Mouse (Mus musculus) stomach, postnatal 0 days (tissue): ENCODE data around the gene Stk33. TPM values are rescaled to one million over a fixed set of nuclear protein-coding genes. Genes with fewer than 3 reads are reported as not detected.

Experiments used
- ATAC-seq: fragments of 200-750 bp; cut with Nextera tagmentation; 2 replicates; pipeline ENCODE4 v1.8.0; 2017; ENCODE audit not compliant: low FRiP score, low TSS enrichment
- DNase-seq: peaks from one replicate; pipeline ENCODE4 v3.0.0-alpha.2; 2016; ENCODE audit warnings: low spot score
- H3K27ac ChIP-seq: fragments of 300-500 bp; sonication (generic); replicated peaks from 2 replicates; pipeline ENCODE4 v1.5.1; 2014; ENCODE audit warnings: mild to moderate bottlenecking, control low read depth
- H3K27me3 ChIP-seq: fragments of 300-500 bp; sonication (generic); 2 replicates; pipeline ENCODE4 v1.6.1; 2014; ENCODE audit warnings: low read length; ENCODE audit not compliant: control insufficient read depth, insufficient read depth
- H3K36me3 ChIP-seq: fragments of 300-500 bp; sonication (generic); 2 replicates; pipeline ENCODE4 v1.6.1; 2014; ENCODE audit warnings: low read length, mixed read lengths; ENCODE audit not compliant: control insufficient read depth, insufficient read depth
- H3K4me1 ChIP-seq: fragments of 300-500 bp; sonication (generic); replicated peaks from 2 replicates; pipeline ENCODE4 v1.6.1; 2014; ENCODE audit warnings: antibody characterized with exemption; ENCODE audit not compliant: control insufficient read depth, insufficient read depth
- H3K4me2 ChIP-seq: fragments of 300-500 bp; sonication (generic); replicated peaks from 2 replicates; pipeline ENCODE4 v1.6.1; 2014; ENCODE audit warnings: low read depth, mild to moderate bottlenecking, control low read depth, moderate library complexity
- H3K4me3 ChIP-seq: fragments of 300-500 bp; sonication (generic); 2 replicates; pipeline ENCODE4 v1.5.1; 2014; ENCODE audit warnings: low read depth, low read length, control low read depth
- H3K9ac ChIP-seq: fragments of 300-500 bp; sonication (generic); 2 replicates; pipeline ENCODE4 v1.6.1; 2014; ENCODE audit warnings: mild to moderate bottlenecking, low read length, control low read depth, mixed read lengths
- H3K9me3 ChIP-seq: fragments of 300-500 bp; sonication (generic); 2 replicates; pipeline ENCODE4 v1.6.1; 2016; ENCODE audit warnings: low read length; ENCODE audit not compliant: control insufficient read depth
- CTCF ChIP-seq: IDR thresholded peaks from 2 replicates; pipeline ENCODE4 v1.5.1; 2016; ENCODE audit warnings: antibody characterized with exemption, low read depth, mild to moderate bottlenecking, moderate library complexity
- EP300 ChIP-seq: optimal IDR thresholded peaks from 2 replicates; pipeline ENCODE3; 2016; ENCODE audit warnings: antibody characterized with exemption
- WGBS: fragments of 180-500 bp; shearing (Covaris S2); extraction: QIAGEN DNeasy Blood & Tissue Kit; methylation state at CpG from one replicate; pipeline ENCODE4 v1.1.7; 2014; 5-methylcytosine and 5-hydroxymethylcytosine counted together
- polyA plus RNA-seq: library from polyadenylated mRNA; unstranded; fragments of >200 nt; fragmentation: Nextera tagmentation; extraction: Ambion mirVana; gene quantifications from 2 replicates; pipeline ENCODE4 v1.2.1, GENCODE M21; 2015

Stk33 gene
- polyA plus RNA-seq, 1 experiment from 2014 or later = 0.29 TPM

GRCm38 (mm10) chr7:109467591-109467990 is 28.7 kb upstream of the Stk33 start:
- H3K4me3 ChIP-seq = no peak overlapping the region
- H3K4me2 ChIP-seq = no peak overlapping the region
- H3K9ac ChIP-seq = no peak overlapping the region
- TF ChIP-seq CTCF (no peak), EP300 (no peak)
- H3K27ac ChIP-seq = no peak overlapping the region
- 42% methylated on average over 2 of the region's 2 CpGs for WGBS
- H3K27me3 ChIP-seq = no peaks in the 10 kb centered on the region
- no peaks in the 10 kb centered on the region for H3K9me3 ChIP-seq
- ATAC-seq (no peak), DNase-seq (no peak)
- H3K36me3 ChIP-seq = no peaks in the 10 kb centered on the region
- H3K4me1 ChIP-seq = no peaks in the 10 kb centered on the region

GRCm38 (mm10) chr7:109460698-109461097 is 21.8 kb upstream of the Stk33 start:
- no peak overlapping the region for H3K9ac ChIP-seq
- ATAC-seq (0 out of 2 replicates have a peak, but pooled peaks have one; percentile 35), DNase-seq (no peak)
- 95% methylated on average over 8 of the region's 8 CpGs for WGBS
- H3K27me3 ChIP-seq = no peaks in the 10 kb centered on the region
- no peak overlapping the region for H3K27ac ChIP-seq
- H3K4me3 ChIP-seq = no peak overlapping the region
- TF ChIP-seq EP300 (no peak), CTCF (no peak)
- H3K4me2 ChIP-seq = no peak overlapping the region
- no peaks in the 10 kb centered on the region for H3K36me3 ChIP-seq
- no peaks in the 10 kb centered on the region for H3K4me1 ChIP-seq
- no peaks in the 10 kb centered on the region for H3K9me3 ChIP-seq

- Histone ChIP-seq H3K9me3 (no peaks in the 10 kb centered on the region), H3K27me3 (no peaks in the 10 kb centered on the region), H3K4me2 (no peak overlapping the region), H3K36me3 (no peaks in the 10 kb centered on the region), H3K27ac (no peak overlapping the region), H3K4me3 (no peak overlapping the region), H3K4me1 (no peaks in the 10 kb centered on the region), H3K9ac (no peak overlapping the region)
- 56% methylated on average over 6 of the region's 6 CpGs for WGBS
- TF ChIP-seq CTCF (no peak), EP300 (no peak)
- no peak for DNase-seq
- no peak for ATAC-seq
Measured at GRCm38 (mm10) chr7:109456563-109456962, 17.7 kb upstream of the Stk33 start.

- no peak for DNase-seq
- H3K36me3 ChIP-seq = no peaks in the 10 kb centered on the region
- no peak overlapping the region for H3K9ac ChIP-seq
- H3K4me2 ChIP-seq = no peak overlapping the region
- ATAC-seq = no peak
- no peak overlapping the region for H3K27ac ChIP-seq
- H3K9me3 ChIP-seq = no peaks in the 10 kb centered on the region
- WGBS = 72% methylated on average over 2 of the region's 2 CpGs
- no peak overlapping the region for H3K4me3 ChIP-seq
- no peaks in the 10 kb centered on the region for H3K27me3 ChIP-seq
- H3K4me1 ChIP-seq = no peaks in the 10 kb centered on the region
- no peak for TF ChIP-seq EP300
- no peak for TF ChIP-seq CTCF
Measured at GRCm38 (mm10) chr7:109455748-109456147, 16.9 kb upstream of the Stk33 start.

GRCm38 (mm10) chr7:109454856-109455255 is 16.0 kb upstream of the Stk33 start:
- Histone ChIP-seq H3K36me3 (no peaks in the 10 kb centered on the region), H3K27me3 (no peaks in the 10 kb centered on the region), H3K27ac (no peak overlapping the region), H3K4me2 (no peak overlapping the region), H3K9me3 (no peaks in the 10 kb centered on the region), H3K9ac (no peak overlapping the region), H3K4me1 (no peaks in the 10 kb centered on the region), H3K4me3 (no peak overlapping the region)
- 85% methylated on average over 9 of the region's 9 CpGs for whole genome bisulfite sequencing
- no peak for DNase-seq
- no peak for ATAC-seq
- no peak for TF ChIP-seq CTCF
- TF ChIP-seq EP300 = no peak

- H3K9ac ChIP-seq = no peak overlapping the region
- 64% methylated on average over 2 of the region's 2 CpGs for WGBS
Measured at GRCm38 (mm10) chr7:109448060-109448459, 9.2 kb upstream of the Stk33 start.

More at GRCm38 (mm10) chr7:109448060-109448459, 9.2 kb upstream of the Stk33 start:
- no peaks in the 10 kb centered on the region for H3K27me3 ChIP-seq
- ATAC-seq (no peak), DNase-seq (no peak)
- H3K4me1 ChIP-seq = no peaks in the 10 kb centered on the region
- H3K36me3 ChIP-seq = no peaks in the 10 kb centered on the region
- H3K27ac ChIP-seq = no peak overlapping the region
- H3K4me2 ChIP-seq = no peak overlapping the region
- H3K9me3 ChIP-seq = no peaks in the 10 kb centered on the region
- TF ChIP-seq CTCF = no peak
- TF ChIP-seq EP300 = no peak
- H3K4me3 ChIP-seq = no peak overlapping the region
